Mouse (Mus musculus): ENCODE data around the gene Lrrc4.

- TF ChIP-seq POLR2A (IDR thresholded peaks at IDR 0.05; ENCODE audit: extremely low read depth, insufficient read depth, low read length) (no peak), CTCF (IDR thresholded peaks at IDR 0.05; ENCODE audit: low read depth, low read length) (no peak)
Measured at GRCm38 (mm10) chr6:28745864-28746263, 85.7 kb downstream of the Lrrc4 start.

All from liver, adult 2 months (tissue).